Mouse (Mus musculus): ENCODE measurements at regions not wholly inside any gene's neighbourhood (a gene's known extent, or its start where the extent isn't known, plus 50 kb on each side); places are given as distances from the start of the nearest gene placed in this dataset.
"Not testable (repeated sequence)": the region's sequence is repeated elsewhere in the genome, so short reads cannot be mapped to it uniquely, and the experiment has no call there.

GRCm38 (mm10) chr1:107993013-107993412 is 403.2 kb downstream of the Serpinb8 start:
- Histone ChIP-seq H3K27ac (replicated peaks) (no peak overlapping the region), H3K9ac (no peak overlapping the region), H3K27me3 (no peaks in the 10 kb centered on the region), H3K4me1 (no peaks in the 10 kb centered on the region), H3K4me2 (replicated peaks) (no peak overlapping the region), H3K36me3 (no peaks in the 10 kb centered on the region), H3K9me3 (replicated peaks) (no peaks in the 10 kb centered on the region), H3K4me3 (replicated peaks) (no peak overlapping the region)
- 66% methylated on average over 4 of the region's 4 CpGs for WGBS
- ATAC-seq (ENCODE audit: insufficient number of reproducible peaks, low FRiP score, low TSS enrichment, low read depth) = no peak

DNA sequence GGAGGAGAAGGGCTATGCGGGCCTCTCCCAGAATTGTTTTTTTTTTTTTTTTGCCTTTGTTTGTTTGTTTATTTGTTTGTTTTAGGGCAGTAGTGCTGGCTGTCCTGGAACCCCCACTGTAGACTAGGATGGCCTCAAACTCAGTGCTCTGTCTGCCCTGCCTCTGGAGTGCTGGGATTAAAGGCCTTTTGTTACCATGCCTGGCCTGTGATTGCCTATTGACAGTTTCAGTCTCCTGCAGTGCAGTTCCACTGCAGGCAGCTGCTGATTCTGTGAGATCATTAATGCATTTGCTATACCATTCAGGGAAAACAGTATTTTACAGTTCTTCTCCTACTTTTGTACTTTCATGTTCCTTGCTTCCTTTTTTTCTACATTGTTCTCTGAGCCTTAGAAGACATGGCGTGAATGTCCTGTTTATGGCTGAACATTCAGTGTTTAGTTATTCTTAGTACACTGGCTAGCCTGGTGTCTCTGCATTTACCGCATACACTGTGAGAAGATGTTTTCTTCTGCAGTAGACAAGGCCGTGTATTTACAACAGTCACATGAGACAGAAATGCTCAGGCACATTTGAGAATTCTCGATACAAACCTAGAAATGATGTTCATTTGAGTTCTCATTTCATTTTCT is 434.0 kb downstream of the Serpinb8 start:
- no peak for ATAC-seq (ENCODE audit: insufficient number of reproducible peaks, low FRiP score, low TSS enrichment, low read depth)
- Histone ChIP-seq H3K4me3 (replicated peaks) (no peak overlapping the region), H3K4me1 (no peaks in the 10 kb centered on the region), H3K4me2 (replicated peaks) (no peak overlapping the region), H3K9me3 (replicated peaks) (no peaks in the 10 kb centered on the region), H3K36me3 (no peaks in the 10 kb centered on the region), H3K27ac (replicated peaks) (no peak overlapping the region), H3K9ac (no peak overlapping the region), H3K27me3 (no peaks in the 10 kb centered on the region)
- 67% methylated on average over 5 of the region's 5 CpGs for WGBS

- Histone ChIP-seq H3K4me3 (replicated peaks) (no peak overlapping the region), H3K9me3 (replicated peaks) (no peaks in the 10 kb centered on the region), H3K4me2 (replicated peaks) (no peak overlapping the region), H3K27me3 (no peaks in the 10 kb centered on the region), H3K27ac (replicated peaks) (no peak overlapping the region), H3K4me1 (no peaks in the 10 kb centered on the region), H3K9ac (no peak overlapping the region), H3K36me3 (no peaks in the 10 kb centered on the region)
- WGBS = 53% methylated on average over 1 of the region's 1 CpGs
- no peak for ATAC-seq (ENCODE audit: insufficient number of reproducible peaks, low FRiP score, low TSS enrichment, low read depth)
Measured at GRCm38 (mm10) chr1:108024705-108025104, 434.9 kb downstream of the Serpinb8 start.

GRCm38 (mm10) chr1:108026461-108026860 is 436.7 kb downstream of the Serpinb8 start:
- H3K9ac ChIP-seq = no peak overlapping the region
- no peak overlapping the region for H3K4me2 ChIP-seq (replicated peaks)
- H3K27me3 ChIP-seq = no peaks in the 10 kb centered on the region
- H3K4me3 ChIP-seq (replicated peaks) = no peak overlapping the region
- H3K27ac ChIP-seq (replicated peaks) = no peak overlapping the region
- H3K4me1 ChIP-seq = no peaks in the 10 kb centered on the region
- H3K36me3 ChIP-seq = no peaks in the 10 kb centered on the region
- no peaks in the 10 kb centered on the region for H3K9me3 ChIP-seq (replicated peaks)
- no peak for ATAC-seq (ENCODE audit: insufficient number of reproducible peaks, low FRiP score, low TSS enrichment, low read depth)

GRCm38 (mm10) chr1:108046194-108046593 is 456.4 kb downstream of the Serpinb8 start:
- Histone ChIP-seq H3K4me2 (replicated peaks) (no peak overlapping the region), H3K9ac (no peak overlapping the region), H3K9me3 (replicated peaks) (no peaks in the 10 kb centered on the region), H3K27ac (replicated peaks) (no peak overlapping the region), H3K27me3 (no peaks in the 10 kb centered on the region), H3K4me3 (replicated peaks) (no peak overlapping the region), H3K36me3 (no peaks in the 10 kb centered on the region), H3K4me1 (no peaks in the 10 kb centered on the region)
- ATAC-seq (ENCODE audit: insufficient number of reproducible peaks, low FRiP score, low TSS enrichment, low read depth) = no peak
- WGBS = 84% methylated on average over 4 of the region's 4 CpGs

DNA sequence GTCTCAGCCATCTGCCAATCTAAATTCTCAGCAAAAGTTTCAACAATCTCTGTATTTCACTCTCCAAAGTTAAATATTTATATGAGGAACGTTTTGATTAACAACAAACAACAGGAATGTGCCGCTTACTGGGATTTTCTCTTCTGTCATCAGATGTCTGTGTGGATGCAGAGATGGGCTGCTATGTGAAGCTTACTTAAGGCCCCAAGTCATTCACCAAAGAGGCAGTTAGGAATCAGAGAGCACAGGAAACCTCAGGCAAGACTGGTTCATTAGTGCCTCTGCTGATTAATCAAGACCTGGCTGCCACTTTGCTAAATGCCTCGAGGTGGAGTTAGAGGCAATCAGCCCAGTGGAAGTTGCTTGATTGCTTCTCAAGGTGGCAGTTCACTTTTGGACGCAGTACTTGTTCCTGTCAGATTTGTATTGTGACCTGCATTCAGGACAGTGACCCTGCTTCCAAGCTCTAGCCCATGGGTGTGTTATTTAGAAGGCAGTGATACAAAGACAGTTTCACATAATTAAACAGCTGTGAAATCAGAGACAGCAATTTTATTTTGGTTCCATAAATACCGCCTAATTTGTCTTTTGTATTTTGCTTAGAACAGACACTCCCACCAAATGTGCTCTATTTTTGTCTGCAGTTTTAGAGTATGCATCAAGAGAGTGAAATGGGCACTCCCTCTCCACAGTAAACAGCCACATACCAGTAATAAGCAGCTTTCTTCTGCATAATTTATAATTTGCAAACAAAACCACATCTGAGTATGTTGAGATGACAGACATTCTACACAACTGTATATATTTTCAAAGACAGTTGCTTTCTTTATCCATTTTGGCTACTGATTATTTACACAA is 457.3 kb downstream of the Serpinb8 start:
- no peaks in the 10 kb centered on the region for H3K4me1 ChIP-seq
- H3K4me3 ChIP-seq (replicated peaks) = no peak overlapping the region
- ATAC-seq (ENCODE audit: insufficient number of reproducible peaks, low FRiP score, low TSS enrichment, low read depth) = 0 out of 2 replicates have a peak, but pooled peaks have one; percentile 11
- no peak overlapping the region for H3K4me2 ChIP-seq (replicated peaks)
- H3K27ac ChIP-seq (replicated peaks) = no peak overlapping the region
- H3K36me3 ChIP-seq = no peaks in the 10 kb centered on the region
- 37% methylated on average over 5 of the region's 5 CpGs for WGBS
- H3K9ac ChIP-seq = no peak overlapping the region
- no peaks in the 10 kb centered on the region for H3K27me3 ChIP-seq
- no peaks in the 10 kb centered on the region for H3K9me3 ChIP-seq (replicated peaks)

- H3K4me1 ChIP-seq = no peaks in the 10 kb centered on the region
- no peak overlapping the region for H3K27ac ChIP-seq (replicated peaks)
- H3K4me3 ChIP-seq (replicated peaks) = no peak overlapping the region
- no peak overlapping the region for H3K9ac ChIP-seq
- no peaks in the 10 kb centered on the region for H3K36me3 ChIP-seq
- H3K27me3 ChIP-seq = no peaks in the 10 kb centered on the region
- H3K4me2 ChIP-seq (replicated peaks) = no peak overlapping the region
- 66% methylated on average over 3 of the region's 3 CpGs for WGBS
- no peaks in the 10 kb centered on the region for H3K9me3 ChIP-seq (replicated peaks)
- no peak for ATAC-seq (ENCODE audit: insufficient number of reproducible peaks, low FRiP score, low TSS enrichment, low read depth)
Measured at GRCm38 (mm10) chr1:108094622-108095021, 504.8 kb downstream of the Serpinb8 start.

- WGBS = 75% methylated on average over 2 of the region's 2 CpGs
- Histone ChIP-seq H3K4me3 (replicated peaks) (no peak overlapping the region), H3K9me3 (replicated peaks) (no peaks in the 10 kb centered on the region), H3K9ac (no peak overlapping the region), H3K27ac (replicated peaks) (no peak overlapping the region), H3K36me3 (no peaks in the 10 kb centered on the region), H3K4me1 (no peaks in the 10 kb centered on the region), H3K27me3 (no peaks in the 10 kb centered on the region), H3K4me2 (replicated peaks) (no peak overlapping the region)
- no peak for ATAC-seq (ENCODE audit: insufficient number of reproducible peaks, low FRiP score, low TSS enrichment, low read depth)
Measured at GRCm38 (mm10) chr1:108102607-108103006, 512.8 kb downstream of the Serpinb8 start.

DNA sequence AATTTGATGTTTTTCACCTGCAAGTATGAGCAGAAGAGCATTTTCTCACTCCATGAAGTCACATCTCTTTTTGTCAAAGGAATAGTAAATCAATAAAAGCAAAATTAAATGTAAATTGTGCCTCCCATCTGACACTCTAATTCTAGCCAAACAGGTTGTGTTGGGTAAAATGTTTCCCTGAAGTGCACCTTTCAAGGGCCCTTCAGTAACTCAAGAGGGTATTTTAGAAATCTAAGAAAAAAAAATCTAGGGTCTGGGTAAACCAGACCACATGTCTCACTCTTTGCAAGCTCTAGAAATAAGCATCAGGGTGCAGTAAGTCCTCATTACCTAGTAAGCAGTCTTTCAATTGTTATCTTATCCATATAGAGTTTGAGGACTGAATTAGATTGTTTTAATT is 521.2 kb downstream of the Serpinb8 start:
- H3K4me1 ChIP-seq = no peaks in the 10 kb centered on the region
- no peak overlapping the region for H3K9ac ChIP-seq
- H3K27ac ChIP-seq (replicated peaks) = no peak overlapping the region
- no peaks in the 10 kb centered on the region for H3K27me3 ChIP-seq
- ATAC-seq (ENCODE audit: insufficient number of reproducible peaks, low FRiP score, low TSS enrichment, low read depth) = no peak
- no peak overlapping the region for H3K4me2 ChIP-seq (replicated peaks)
- no peaks in the 10 kb centered on the region for H3K36me3 ChIP-seq
- no peak overlapping the region for H3K4me3 ChIP-seq (replicated peaks)
- no peaks in the 10 kb centered on the region for H3K9me3 ChIP-seq (replicated peaks)

- WGBS = 77% methylated on average over 4 of the region's 4 CpGs
- Histone ChIP-seq H3K4me2 (replicated peaks) (no peak overlapping the region), H3K4me3 (replicated peaks) (no peak overlapping the region), H3K36me3 (no peaks in the 10 kb centered on the region), H3K4me1 (no peaks in the 10 kb centered on the region), H3K27ac (replicated peaks) (no peak overlapping the region), H3K9ac (no peak overlapping the region), H3K9me3 (replicated peaks) (no peaks in the 10 kb centered on the region), H3K27me3 (no peaks in the 10 kb centered on the region)
- ATAC-seq (ENCODE audit: insufficient number of reproducible peaks, low FRiP score, low TSS enrichment, low read depth) = no peak
Measured at GRCm38 (mm10) chr1:108127393-108127792, 537.6 kb downstream of the Serpinb8 start.

DNA sequence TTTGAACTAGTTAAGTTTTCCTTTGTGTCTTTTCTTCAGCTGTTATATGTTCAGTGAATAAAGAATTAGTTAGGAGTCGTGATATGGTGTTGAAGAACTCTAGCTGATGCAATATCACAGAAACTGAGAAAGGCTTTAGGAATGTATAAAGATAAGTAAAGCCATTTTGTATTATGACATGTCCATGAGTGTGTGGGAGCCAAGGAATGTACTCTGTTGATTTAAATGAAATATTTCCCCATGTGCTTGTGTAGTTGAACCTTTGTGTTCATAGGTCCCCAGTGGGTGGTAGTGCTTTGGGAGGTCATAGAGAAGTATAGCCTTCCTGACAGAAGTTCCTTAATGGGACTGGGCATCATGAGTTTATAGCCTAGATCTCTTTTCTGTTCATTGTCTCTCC is 542.2 kb downstream of the Serpinb8 start:
- H3K27me3 ChIP-seq = no peaks in the 10 kb centered on the region
- ATAC-seq (ENCODE audit: insufficient number of reproducible peaks, low FRiP score, low TSS enrichment, low read depth) = no peak
- no peak overlapping the region for H3K9ac ChIP-seq
- no peaks in the 10 kb centered on the region for H3K4me1 ChIP-seq
- 70% methylated on average over 1 of the region's 1 CpGs for WGBS
- no peaks in the 10 kb centered on the region for H3K36me3 ChIP-seq
- H3K4me3 ChIP-seq (replicated peaks) = no peak overlapping the region
- no peaks in the 10 kb centered on the region for H3K9me3 ChIP-seq (replicated peaks)
- no peak overlapping the region for H3K4me2 ChIP-seq (replicated peaks)
- H3K27ac ChIP-seq (replicated peaks) = no peak overlapping the region

DNA sequence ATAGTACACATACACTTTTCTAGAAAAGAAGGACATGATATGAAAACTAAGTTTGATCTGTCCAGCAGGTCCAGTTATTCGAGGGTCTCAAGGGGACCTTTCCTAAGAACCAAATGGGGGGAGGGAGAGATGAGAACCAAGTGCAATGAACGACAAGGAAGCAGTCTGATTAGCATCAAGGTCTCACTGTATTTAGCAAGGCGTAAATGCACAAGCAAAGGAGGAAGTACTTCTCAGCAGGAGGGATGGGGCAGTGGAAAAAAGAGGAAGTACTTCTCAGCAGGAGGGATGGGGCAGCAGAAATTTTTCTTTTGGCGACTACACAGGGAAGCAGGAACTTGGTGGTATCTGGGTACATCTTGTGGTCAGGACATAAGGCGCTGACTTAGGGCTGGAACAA is 545.5 kb downstream of the Serpinb8 start:
- ATAC-seq (ENCODE audit: insufficient number of reproducible peaks, low FRiP score, low TSS enrichment, low read depth); H3K27me3 ChIP-seq; H3K4me3 ChIP-seq (replicated peaks); H3K9ac ChIP-seq; H3K4me2 ChIP-seq (replicated peaks); H3K27ac ChIP-seq (replicated peaks); H3K36me3 ChIP-seq; H3K9me3 ChIP-seq (replicated peaks); H3K4me1 ChIP-seq: not testable (repeated sequence)
- 77% methylated on average over 5 of the region's 5 CpGs for WGBS

Measured in embryonic facial prominence, embryonic 15.5 days (tissue).